Mouse (Mus musculus) erythroid progenitor cell, adult 5-6 weeks (primary cell): ENCODE data around the gene Rnf41. TPM values are rescaled to one million over a fixed set of nuclear protein-coding genes. Genes with fewer than 3 reads are reported as not detected.

Experiments used
- ATAC-seq: replicated peaks from 2 replicates; pipeline ENCODE4 v1.8.0; 2016; ENCODE audit warnings: moderate number of reproducible peaks, mild to moderate bottlenecking, moderate TSS enrichment, inconsistent platforms; ENCODE audit not compliant: poor library complexity, low FRiP score, severe bottlenecking
- total RNA-seq, 2 experiments: library from RNA; stranded (forward) in 1 of 2; stranded (reverse) in 1 of 2; fragments of 150-400 nt in 1 of 2; fragments of 186-747, 209-891 nt in 1 of 2; gene quantifications; 2 replicates each; pipeline versions ENCODE4 v1.2.3 to v1.2.4; 2015 to 2017; ENCODE audit warnings: low replicate concordance in 2 of 2

Rnf41 gene
- total RNA-seq, 2 experiments from 2014 or later, result 3.4 to 4.0 TPM

- no peak for ATAC-seq
Observed at GRCm38 (mm10) chr10:128422426-128422825, 11.0 kb downstream of the Rnf41 start.

GRCm38 (mm10) chr10:128424604-128425003 is 13.1 kb downstream of the Rnf41 start:
- no peak for ATAC-seq

- no peak for ATAC-seq
Observed at GRCm38 (mm10) chr10:128425260-128425659, 13.8 kb downstream of the Rnf41 start.

GRCm38 (mm10) chr10:128429052-128429451 is 17.6 kb downstream of the Rnf41 start:
- no peak for ATAC-seq

GRCm38 (mm10) chr10:128429454-128429853 is 18.0 kb downstream of the Rnf41 start:
- no peak for ATAC-seq

- no peak for ATAC-seq
Observed at GRCm38 (mm10) chr10:128433417-128433816, 22.0 kb downstream of the Rnf41 start.

- ATAC-seq, result no peak
Observed at GRCm38 (mm10) chr10:128434681-128435080, 23.2 kb downstream of the Rnf41 start.

GRCm38 (mm10) chr10:128435186-128435823 is 23.8 kb downstream of the Rnf41 start:
- ATAC-seq, result no peak

GRCm38 (mm10) chr10:128435873-128436272 is 24.4 kb downstream of the Rnf41 start:
- ATAC-seq, result no peak

- ATAC-seq, result no peak
Observed at GRCm38 (mm10) chr10:128436376-128436775, 24.9 kb downstream of the Rnf41 start.

GRCm38 (mm10) chr10:128438675-128439279 is 27.3 kb downstream of the Rnf41 start:
- no peak for ATAC-seq

- 0 out of 2 replicates have a peak, but pooled peaks have one; percentile 29 for ATAC-seq
Observed at GRCm38 (mm10) chr10:128440407-128440806, 28.9 kb downstream of the Rnf41 start.

GRCm38 (mm10) chr10:128441324-128442119 is 30.1 kb downstream of the Rnf41 start:
- no peak for ATAC-seq

- no peak for ATAC-seq
Observed at GRCm38 (mm10) chr10:128442718-128443117, 31.3 kb downstream of the Rnf41 start.

- no peak for ATAC-seq
Observed at GRCm38 (mm10) chr10:128444354-128444753, 32.9 kb downstream of the Rnf41 start.

GRCm38 (mm10) chr10:128445407-128445806 is 34.0 kb downstream of the Rnf41 start:
- ATAC-seq, result no peak

- no peak for ATAC-seq
Observed at GRCm38 (mm10) chr10:128451014-128451413, 39.6 kb downstream of the Rnf41 start.

GRCm38 (mm10) chr10:128454471-128454870 is 43.0 kb downstream of the Rnf41 start:
- no peak for ATAC-seq

GRCm38 (mm10) chr10:128455280-128455679 is 43.8 kb downstream of the Rnf41 start:
- 0 out of 2 replicates have a peak, but pooled peaks have one; percentile 35 for ATAC-seq

- ATAC-seq, result no peak
Observed at GRCm38 (mm10) chr10:128457676-128458075, 46.2 kb downstream of the Rnf41 start.

- ATAC-seq, result peak; percentile 62
Observed at GRCm38 (mm10) chr10:128458348-128458718, 46.9 kb downstream of the Rnf41 start.
